26 mouse cellular contexts compared by ENCODE assay signal in genomic region chr1:36563632-36564031, GRCm38 (mm10). TPM values are rescaled to one million over a fixed set of nuclear protein-coding genes. Genes with fewer than 3 reads are reported as not detected.
DNase-seq lines count a peak whose midpoint lies in the region; ATAC-seq and TF ChIP-seq lines count a peak whose summit lies in the region.
"Had no signal": no experiment of that assay in that cellular context is flagged by ENCODE, and none has a peak within 500 bp of the region (broad histone marks: within the 10 kb centered on the region; RNA-seq: fewer than 3 reads in every experiment).

No protein-coding gene starts in this region.

- no peak for TF ChIP-seq POLR2A in heart, adult 2 months (IDR thresholded peaks at IDR 0.05; ENCODE audit: insufficient read depth, low read depth, low read length)

- no peak for TF ChIP-seq EP300 in heart, adult 2 months (IDR thresholded peaks at IDR 0.05; ENCODE audit: insufficient read depth, low read depth, low read length)

- no peaks in the 10 kb centered on the region for H3K27me3 ChIP-seq in heart, adult 2 months (ENCODE audit: control insufficient read depth, insufficient read depth, low read length)
- no peaks in the 10 kb centered on the region for H3K27me3 ChIP-seq in kidney, postnatal 0 days (ENCODE audit: insufficient read depth, low read length)
- no peaks in the 10 kb centered on the region for H3K27me3 ChIP-seq in limb, embryonic 12.5 days
- no peaks in the 10 kb centered on the region for H3K27me3 ChIP-seq in hindbrain, embryonic 16.5 days (replicated peaks; ENCODE audit: control insufficient read depth, insufficient read depth, low read length)
- H3K27me3 ChIP-seq: embryonic facial prominence, embryonic 12.5 days; embryonic facial prominence, embryonic 15.5 days; hindbrain, embryonic 15.5 days; intestine, embryonic 15.5 days had no signal

- DNase-seq in heart, adult 2 months: no peak
- DNase-seq in heart, adult 9 months (ENCODE audit: low spot score in 2 of 2): no peak
- no peak for DNase-seq in kidney, postnatal 0 days (ENCODE audit: low spot score)
- no peak for DNase-seq in kidney, adult 8-10 months
- no peak for DNase-seq in embryo, embryonic 9.5 days (ENCODE audit: extremely low spot score)
- DNase-seq: adrenal gland, postnatal 25 days; cerebellum, adult 18-20 months; cerebellum, adult 9-10 months; cerebellum, postnatal 14 days; forebrain, postnatal 0 days had no signal

- peaks cover 28% of the 10 kb centered on the region for H3K4me1 ChIP-seq in heart, adult 2 months (ENCODE audit: control insufficient read depth, insufficient read depth, low read length)
- H3K4me1 ChIP-seq in kidney, postnatal 0 days (replicated peaks; ENCODE audit: insufficient read depth, low read length): peaks cover 33% of the 10 kb centered on the region
- peaks cover 65% of the 10 kb centered on the region for H3K4me1 ChIP-seq in limb, embryonic 12.5 days (replicated peaks)
- H3K4me1 ChIP-seq in hindbrain, embryonic 16.5 days (ENCODE audit: control insufficient read depth, insufficient read depth, low read depth, low read length): peaks cover 7% of the 10 kb centered on the region

- H3K79me2 ChIP-seq in heart, adult 2 months (replicated peaks; ENCODE audit: control insufficient read depth, insufficient read depth, low read length): no peaks in the 10 kb centered on the region

- peak overlapping the region; percentile 72 for H3K27ac ChIP-seq in heart, adult 2 months
- 0 out of 2 replicates have a peak overlapping the region, but pooled peaks have one; percentile 42 for H3K27ac ChIP-seq in kidney, postnatal 0 days
- H3K27ac ChIP-seq in limb, embryonic 12.5 days: no peak overlapping the region
- H3K27ac ChIP-seq in hindbrain, embryonic 16.5 days (ENCODE audit: low read depth, low read length): no peak overlapping the region
- H3K27ac ChIP-seq: embryonic facial prominence, embryonic 12.5 days; embryonic facial prominence, embryonic 15.5 days; hindbrain, embryonic 12.5 days; hindbrain, embryonic 15.5 days; intestine, embryonic 15.5 days had no signal

- intact Hi-C loops in heart, adult 2 months (cut with DNase I): no loop called here

- H3K9ac ChIP-seq in heart, adult 2 months (ENCODE audit: low read depth, low read length): no peak overlapping the region
- no peak overlapping the region for H3K9ac ChIP-seq in kidney, postnatal 0 days (ENCODE audit: low read depth, low read length)
- 0 out of 2 replicates have a peak overlapping the region, but pooled peaks have one; percentile 18 for H3K9ac ChIP-seq in limb, embryonic 12.5 days (replicated peaks)
- H3K9ac ChIP-seq in hindbrain, embryonic 16.5 days (ENCODE audit: low read depth, low read length): no peak overlapping the region
- H3K9ac ChIP-seq: embryonic facial prominence, embryonic 12.5 days; embryonic facial prominence, embryonic 15.5 days; forebrain, postnatal 0 days; hindbrain, embryonic 12.5 days; hindbrain, embryonic 15.5 days; intestine, embryonic 15.5 days had no signal

- no peaks in the 10 kb centered on the region for H3K9me3 ChIP-seq in kidney, postnatal 0 days (replicated peaks; ENCODE audit: low read length)
- no peaks in the 10 kb centered on the region for H3K9me3 ChIP-seq in limb, embryonic 12.5 days
- no peaks in the 10 kb centered on the region for H3K9me3 ChIP-seq in hindbrain, embryonic 16.5 days (ENCODE audit: control insufficient read depth, low read length)
- H3K9me3 ChIP-seq: embryonic facial prominence, embryonic 12.5 days; embryonic facial prominence, embryonic 15.5 days; heart, embryonic 10.5 days; hindbrain, embryonic 12.5 days; hindbrain, embryonic 15.5 days; intestine, embryonic 15.5 days had no signal

- WGBS in heart, adult 2 months: 59% methylated on average over 4 of the region's 4 CpGs
- WGBS in kidney, postnatal 0 days: 54% methylated on average over 4 of the region's 4 CpGs
- WGBS in limb, embryonic 12.5 days: 60% methylated on average over 4 of the region's 4 CpGs
- 75% methylated on average over 4 of the region's 4 CpGs for WGBS in hindbrain, embryonic 16.5 days

- no peak overlapping the region for H3K4me3 ChIP-seq in heart, adult 2 months
- H3K4me3 ChIP-seq in kidney, postnatal 0 days (replicated peaks; ENCODE audit: low read depth, low read length): no peak overlapping the region
- no peak overlapping the region for H3K4me3 ChIP-seq in limb, embryonic 12.5 days (replicated peaks)
- H3K4me3 ChIP-seq in hindbrain, embryonic 16.5 days (ENCODE audit: low read length): no peak overlapping the region
- H3K4me3 ChIP-seq: embryonic facial prominence, embryonic 12.5 days; embryonic facial prominence, embryonic 15.5 days; heart, embryonic 10.5 days; hindbrain, embryonic 12.5 days; hindbrain, embryonic 15.5 days; intestine, embryonic 15.5 days had no signal

- no peak for ATAC-seq in kidney, postnatal 0 days (replicated peaks; ENCODE audit: low FRiP score, low read depth)
- no peak for ATAC-seq in limb, embryonic 12.5 days (ENCODE audit: insufficient number of reproducible peaks, insufficient read depth, low FRiP score, low TSS enrichment, low read depth)
- no peak for ATAC-seq in hindbrain, embryonic 16.5 days
- ATAC-seq: CD4-positive, CD25-positive, alpha-beta regulatory T cell, adult 4 months; forebrain, embryonic 14.5 days; forebrain, postnatal 0 days; intestine, embryonic 15.5 days had no signal

- no peak overlapping the region for H3K4me2 ChIP-seq in kidney, postnatal 0 days (ENCODE audit: low read length)
- H3K4me2 ChIP-seq in limb, embryonic 12.5 days: no peak overlapping the region
- no peak overlapping the region for H3K4me2 ChIP-seq in hindbrain, embryonic 16.5 days (ENCODE audit: low read length)
- H3K4me2 ChIP-seq: embryonic facial prominence, embryonic 12.5 days; embryonic facial prominence, embryonic 15.5 days; hindbrain, embryonic 12.5 days; hindbrain, embryonic 15.5 days; intestine, embryonic 15.5 days had no signal

- H3K36me3 ChIP-seq in heart, adult 2 months (ENCODE audit: control insufficient read depth, insufficient read depth, low read length): no peaks in the 10 kb centered on the region
- no peaks in the 10 kb centered on the region for H3K36me3 ChIP-seq in kidney, postnatal 0 days (ENCODE audit: insufficient read depth, low read length)
- no peaks in the 10 kb centered on the region for H3K36me3 ChIP-seq in limb, embryonic 12.5 days
- no peaks in the 10 kb centered on the region for H3K36me3 ChIP-seq in hindbrain, embryonic 16.5 days (ENCODE audit: control insufficient read depth, insufficient read depth, low read length)
- H3K36me3 ChIP-seq: embryonic facial prominence, embryonic 12.5 days; embryonic facial prominence, embryonic 15.5 days; heart, embryonic 10.5 days; hindbrain, embryonic 12.5 days; hindbrain, embryonic 15.5 days; intestine, embryonic 15.5 days had no signal

- no peak for TF ChIP-seq CTCF in heart, adult 2 months (IDR thresholded peaks at IDR 0.05)
- TF ChIP-seq CTCF in kidney, postnatal 0 days (IDR thresholded peaks at IDR 0.05; ENCODE audit: low read depth): no peak

RNA-seq across cellular contexts. Expression of gene Sema4c, which starts 5.5 kb away (rescaled TPM):
- total RNA-seq in heart, adult 2 months (2021): 10 to 100 TPM; 10.6 to 11.1 TPM
- polyA plus RNA-seq in heart, adult 2 months (2012; rRNA removed): 12.7 and 15.2 TPM in 2 replicates
- polyA plus RNA-seq in kidney, postnatal 0 days (2015; fragmentation: Nextera tagmentation; extraction: Ambion mirVana): 13.5 and 14.7 TPM in 2 replicates
- polyA plus RNA-seq in limb, embryonic 12.5 days (2016; fragmentation: Nextera tagmentation; extraction: Ambion mirVana): 34.1 and 35.3 TPM in 2 replicates
- 19.1 and 21.2 TPM in 2 replicates for polyA plus RNA-seq in hindbrain, embryonic 16.5 days (2015; fragmentation: Nextera tagmentation; extraction: Ambion mirVana)

RNA-seq across cellular contexts. Expression of gene Ankrd39, which starts 16.4 kb away (rescaled TPM):
- total RNA-seq in heart, adult 2 months (2021): 1 to 10 TPM; 6.2 to 6.3 TPM
- polyA plus RNA-seq in heart, adult 2 months (2012; rRNA removed): 11.1 TPM in 2 replicates
- 22.0 and 24.6 TPM in 2 replicates for polyA plus RNA-seq in kidney, postnatal 0 days (2015; fragmentation: Nextera tagmentation; extraction: Ambion mirVana)
- polyA plus RNA-seq in limb, embryonic 12.5 days (2016; fragmentation: Nextera tagmentation; extraction: Ambion mirVana): 24.1 and 26.8 TPM in 2 replicates
- 31.0 and 33.8 TPM in 2 replicates for polyA plus RNA-seq in hindbrain, embryonic 16.5 days (2015; fragmentation: Nextera tagmentation; extraction: Ambion mirVana)

RNA-seq across cellular contexts. Expression of gene Gm42417, which starts 24.4 kb away (rescaled TPM):
- 100 to 1,000 TPM; 148 to 172 TPM for total RNA-seq in heart, adult 2 months (2021)
- polyA plus RNA-seq in heart, adult 2 months (2012; rRNA removed): 0.09 TPM in 1 of 2 replicates, not detected in the other
- polyA plus RNA-seq in kidney, postnatal 0 days (2015; fragmentation: Nextera tagmentation; extraction: Ambion mirVana): not detected in 2 replicates
- 0.67 and 0.74 TPM in 2 replicates for polyA plus RNA-seq in limb, embryonic 12.5 days (2016; fragmentation: Nextera tagmentation; extraction: Ambion mirVana)
- 0.30 and 0.57 TPM in 2 replicates for polyA plus RNA-seq in hindbrain, embryonic 16.5 days (2015; fragmentation: Nextera tagmentation; extraction: Ambion mirVana)
- total RNA-seq: adrenal gland, adult 2 months; adrenal gland, postnatal 25 days; MEL had no signal
- polyA plus RNA-seq: adrenal gland, adult 2 months; forebrain, embryonic 11.5 days; forebrain, embryonic 14.5 days; frontal cortex, adult 2 months; heart, embryonic 14.5 days; heart, postnatal 0 days; hindbrain, embryonic 12.5 days had no signal

RNA-seq across cellular contexts. Expression of gene Ankrd23, which starts 26.9 kb away (rescaled TPM):
- total RNA-seq in heart, adult 2 months (2021): 100 to 1,000 TPM; 310 to 338 TPM
- 397 and 412 TPM in 2 replicates for polyA plus RNA-seq in heart, adult 2 months (2012; rRNA removed)
- polyA plus RNA-seq in kidney, postnatal 0 days (2015; fragmentation: Nextera tagmentation; extraction: Ambion mirVana): 8.7 and 10.9 TPM in 2 replicates
- polyA plus RNA-seq in limb, embryonic 12.5 days (2016; fragmentation: Nextera tagmentation; extraction: Ambion mirVana): 18.5 and 19.0 TPM in 2 replicates
- polyA plus RNA-seq in hindbrain, embryonic 16.5 days (2015; fragmentation: Nextera tagmentation; extraction: Ambion mirVana): 12.2 and 19.8 TPM in 2 replicates

RNA-seq across cellular contexts. Expression of gene Cnnm3, which starts 52.0 kb away (rescaled TPM):
- 10 to 100 TPM; 11.1 to 15.1 TPM for total RNA-seq in heart, adult 2 months (2021)
- 14.1 and 15.6 TPM in 2 replicates for polyA plus RNA-seq in heart, adult 2 months (2012; rRNA removed)
- 3.4 and 3.8 TPM in 2 replicates for polyA plus RNA-seq in kidney, postnatal 0 days (2015; fragmentation: Nextera tagmentation; extraction: Ambion mirVana)
- 4.4 and 5.9 TPM in 2 replicates for polyA plus RNA-seq in limb, embryonic 12.5 days (2016; fragmentation: Nextera tagmentation; extraction: Ambion mirVana)
- 4.3 and 5.0 TPM in 2 replicates for polyA plus RNA-seq in hindbrain, embryonic 16.5 days (2015; fragmentation: Nextera tagmentation; extraction: Ambion mirVana)

Comparison
In these comparisons a context has a peak if more than half of its experiments do, and no peak if none do; other contexts are left out.
1. H3K27ac ChIP-seq: peak in heart, adult 2 months (single experiment) and kidney, postnatal 0 days (single experiment); none in limb, embryonic 12.5 days (single experiment) and hindbrain, embryonic 16.5 days (single experiment).